Mouse (Mus musculus) small intestine, adult 2 months (tissue): ENCODE measurements around the gene Cym.

Source experiments
- CTCF ChIP-seq: fragments of 200-500 bp; IDR thresholded peaks from 2 replicates; pipeline ENCODE4 v1.5.1; 2012; ENCODE audit warnings: low read depth, mild to moderate bottlenecking, control low read depth, inconsistent platforms, low read length, moderate library complexity, mixed read lengths; ENCODE audit not compliant: insufficient replicate concordance, insufficient read length; ENCODE audit errors: extremely low read depth
- POLR2A ChIP-seq: fragments of 200-500 bp; IDR thresholded peaks from 2 replicates; pipeline ENCODE4 v1.6.1; 2012; ENCODE audit warnings: low read depth, mild to moderate bottlenecking, control low read depth, inconsistent platforms, low read length, moderate library complexity

- TF ChIP-seq CTCF (no peak), POLR2A (no peak)
These were observed 1.7 kb upstream of the Cym start for GRCm38 (mm10) chr3:107223230-107223629.
